Mouse (Mus musculus): ENCODE results near the gene Slc31a1.

- TF ChIP-seq POLR2A (IDR thresholded peaks at IDR 0.05; ENCODE audit: insufficient read depth, low read depth, low read length) (no peak), EP300 (IDR thresholded peaks at IDR 0.05; ENCODE audit: insufficient read depth, low read depth, low read length) (no peak), CTCF (IDR thresholded peaks at IDR 0.05) (no peak)
These were observed 80.5 kb downstream of the Slc31a1 start for GRCm38 (mm10) chr4:62440986-62441385.

All from heart, adult 2 months (tissue).